Mouse (Mus musculus): ENCODE data around the gene Celf2.

DNA sequence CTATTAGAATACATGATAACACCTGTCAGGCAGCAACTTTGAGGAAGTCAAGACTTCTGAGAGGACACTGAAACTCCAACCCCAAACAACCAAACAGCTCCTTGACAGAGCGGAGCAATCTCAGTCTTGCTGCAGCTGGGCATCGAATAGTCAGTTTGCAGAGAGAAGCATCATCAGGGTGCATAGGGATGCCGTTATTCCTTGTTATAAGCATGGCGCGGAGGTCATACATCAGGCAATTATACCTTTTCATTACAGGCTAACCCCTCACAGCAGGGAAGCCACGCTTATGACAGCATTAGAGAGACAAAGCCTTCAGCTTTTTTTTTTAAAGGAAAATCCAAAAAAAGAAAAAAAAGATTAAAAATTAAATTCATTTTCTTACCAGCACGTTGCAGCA is 113.9 kb downstream of the Celf2 start:
- TF ChIP-seq POLR2A (IDR thresholded peaks at IDR 0.05; ENCODE audit: borderline replicate concordance, control insufficient read depth, low read depth, low read length) (no peak), CTCF (IDR thresholded peaks at IDR 0.05; ENCODE audit: control insufficient read depth, insufficient read depth, low read length) (no peak)
